Mouse (Mus musculus) forebrain, embryonic 15.5 days (tissue): Measurements from ENCODE around the gene Ftcd. TPM values are rescaled to one million over a fixed set of nuclear protein-coding genes. Genes with fewer than 3 reads are reported as not detected.

ENCODE experiments used
- polyA plus RNA-seq: library from polyadenylated mRNA; unstranded; fragments of >200 nt; fragmentation: Nextera tagmentation; extraction: Ambion mirVana; gene quantifications from 2 replicates; pipeline ENCODE4 v1.2.1, GENCODE M21; 2015

The Ftcd gene
- polyA plus RNA-seq, 1 experiment from 2014 or later: not detected

Other genes starting within 250 kb of the Ftcd start
- 13.4 and 16.4 TPM in 2 replicates for gene Dip2a, start 230.4 kb upstream of the Ftcd start, polyA plus RNA-seq
- gene AC141477.1, start 135.2 kb upstream of the Ftcd start, polyA plus RNA-seq: 1.6 TPM in 1 of 2 replicates, not detected in the other
- 10.6 and 12.7 TPM in 2 replicates for gene Pcnt, start 132.9 kb upstream of the Ftcd start, polyA plus RNA-seq
- not detected in 2 replicates for gene 2610028H24Rik, start 126.6 kb upstream of the Ftcd start, polyA plus RNA-seq
- 67.5 and 72.5 TPM in 2 replicates for gene Mcm3ap, start 106.7 kb upstream of the Ftcd start, polyA plus RNA-seq
- 6.7 and 7.1 TPM in 2 replicates for gene Ybey, start 106.5 kb upstream of the Ftcd start, polyA plus RNA-seq
- 37.5 and 44.7 TPM in 2 replicates for gene Lss, start 44.1 kb upstream of the Ftcd start, polyA plus RNA-seq
- gene Spatc1l, start 13.4 kb upstream of the Ftcd start, polyA plus RNA-seq: not detected in 2 replicates
- gene Col6a2, start 48.0 kb downstream of the Ftcd start, polyA plus RNA-seq: 7.4 and 7.9 TPM in 2 replicates
- 8.1 and 8.3 TPM in 2 replicates for gene Col6a1, start 150.5 kb downstream of the Ftcd start, polyA plus RNA-seq